Mouse (Mus musculus): Measurements from ENCODE around the gene Thada. TPM values are rescaled to one million over a fixed set of nuclear protein-coding genes. Genes with fewer than 3 reads are reported as not detected.

Thada gene
- total RNA-seq, 1 experiment from 2014 or later: 48.0 TPM

- ATAC-seq (ENCODE audit: extremely low read depth, insufficient number of reproducible peaks, low FRiP score, poor library complexity, severe bottlenecking): no peak
Measured at GRCm38 (mm10) chr17:84163066-84163785, 302.8 kb downstream of the Thada start.

- no peak for ATAC-seq (ENCODE audit: extremely low read depth, insufficient number of reproducible peaks, low FRiP score, poor library complexity, severe bottlenecking)
Measured at GRCm38 (mm10) chr17:84162211-84162760, 303.7 kb downstream of the Thada start.

GRCm38 (mm10) chr17:84161231-84161854 lies 304.7 kb downstream of the Thada start:
- ATAC-seq (ENCODE audit: extremely low read depth, insufficient number of reproducible peaks, low FRiP score, poor library complexity, severe bottlenecking): peak; percentile 45; the same call in 1 of the 2 replicates

GRCm38 (mm10) chr17:84158891-84159290 lies 307.1 kb downstream of the Thada start:
- no peak for ATAC-seq (ENCODE audit: extremely low read depth, insufficient number of reproducible peaks, low FRiP score, poor library complexity, severe bottlenecking)

GRCm38 (mm10) chr17:84158461-84158795 lies 307.6 kb downstream of the Thada start:
- ATAC-seq (ENCODE audit: extremely low read depth, insufficient number of reproducible peaks, low FRiP score, poor library complexity, severe bottlenecking): no peak

- no peak for ATAC-seq (ENCODE audit: extremely low read depth, insufficient number of reproducible peaks, low FRiP score, poor library complexity, severe bottlenecking)
Measured at GRCm38 (mm10) chr17:84157743-84158460, 308.1 kb downstream of the Thada start.

- ATAC-seq (ENCODE audit: extremely low read depth, insufficient number of reproducible peaks, low FRiP score, poor library complexity, severe bottlenecking): no peak
Measured at GRCm38 (mm10) chr17:84156748-84157742, 309.0 kb downstream of the Thada start.

- no peak for ATAC-seq (ENCODE audit: extremely low read depth, insufficient number of reproducible peaks, low FRiP score, poor library complexity, severe bottlenecking)
Measured at GRCm38 (mm10) chr17:84156227-84156573, 309.8 kb downstream of the Thada start.

- no peak for ATAC-seq (ENCODE audit: extremely low read depth, insufficient number of reproducible peaks, low FRiP score, poor library complexity, severe bottlenecking)
Measured at GRCm38 (mm10) chr17:84155516-84156226, 310.3 kb downstream of the Thada start.

GRCm38 (mm10) chr17:84155029-84155338 lies 311.0 kb downstream of the Thada start:
- no peak for ATAC-seq (ENCODE audit: extremely low read depth, insufficient number of reproducible peaks, low FRiP score, poor library complexity, severe bottlenecking)

- no peak for ATAC-seq (ENCODE audit: extremely low read depth, insufficient number of reproducible peaks, low FRiP score, poor library complexity, severe bottlenecking)
Measured at GRCm38 (mm10) chr17:84154302-84155028, 311.5 kb downstream of the Thada start.

- no peak for ATAC-seq (ENCODE audit: extremely low read depth, insufficient number of reproducible peaks, low FRiP score, poor library complexity, severe bottlenecking)
Measured at GRCm38 (mm10) chr17:84152976-84153786, 312.8 kb downstream of the Thada start.

- ATAC-seq (ENCODE audit: extremely low read depth, insufficient number of reproducible peaks, low FRiP score, poor library complexity, severe bottlenecking): no peak
Measured at GRCm38 (mm10) chr17:84152206-84152975, 313.6 kb downstream of the Thada start.

- ATAC-seq (ENCODE audit: extremely low read depth, insufficient number of reproducible peaks, low FRiP score, poor library complexity, severe bottlenecking): no peak
Measured at GRCm38 (mm10) chr17:84151306-84151705, 314.7 kb downstream of the Thada start.

GRCm38 (mm10) chr17:84150291-84150690 lies 315.7 kb downstream of the Thada start:
- ATAC-seq (ENCODE audit: extremely low read depth, insufficient number of reproducible peaks, low FRiP score, poor library complexity, severe bottlenecking): no peak

GRCm38 (mm10) chr17:84149566-84149965 lies 316.4 kb downstream of the Thada start:
- ATAC-seq (ENCODE audit: extremely low read depth, insufficient number of reproducible peaks, low FRiP score, poor library complexity, severe bottlenecking): no peak

Measured in neutrophil, adult 5-6 weeks (primary cell).